Mouse (Mus musculus) ES-Bruce4 (cell line): ENCODE results near the gene Rin1. TPM values are rescaled to one million over a fixed set of nuclear protein-coding genes. Genes with fewer than 3 reads are reported as not detected.
"Not testable (repeated sequence)": the region's sequence is repeated elsewhere in the genome, so short reads cannot be mapped to it uniquely, and the experiment has no call there.

Experiments
- H3K27ac ChIP-seq: 2 replicates; pipeline ENCODE4 v1.5.1; 2012; ENCODE audit warnings: low read length, inconsistent platforms; ENCODE audit not compliant: insufficient read depth
- H3K27me3 ChIP-seq: 2 replicates; pipeline ENCODE4 v1.6.1; 2012; ENCODE audit warnings: mild to moderate bottlenecking, low read length, inconsistent platforms; ENCODE audit not compliant: control insufficient read depth, poor library complexity, insufficient read depth, severe bottlenecking
- H3K36me3 ChIP-seq: 2 replicates; pipeline ENCODE4 v1.6.1; 2012; ENCODE audit warnings: inconsistent platforms, mild to moderate bottlenecking, low read length, moderate library complexity; ENCODE audit not compliant: control insufficient read depth, poor library complexity, insufficient read depth, severe bottlenecking
- H3K4me1 ChIP-seq: one replicate; pipeline ENCODE4 v1.8.1; 2011; ENCODE audit warnings: low read length; ENCODE audit not compliant: control insufficient read depth, insufficient read depth
- H3K4me3 ChIP-seq: 2 replicates; pipeline ENCODE4 v1.5.1; 2011; ENCODE audit warnings: low read depth, mild to moderate bottlenecking, low read length
- H3K9ac ChIP-seq: 2 replicates; pipeline ENCODE4 v1.6.1; 2012; ENCODE audit warnings: low read depth, mild to moderate bottlenecking, inconsistent platforms; ENCODE audit not compliant: poor library complexity, severe bottlenecking
- H3K9me3 ChIP-seq: replicated peaks from 2 replicates; pipeline ENCODE4 v1.6.1; 2012; ENCODE audit warnings: mild to moderate bottlenecking, low read length, inconsistent platforms; ENCODE audit not compliant: control insufficient read depth, poor library complexity, insufficient read depth, severe bottlenecking
- CTCF ChIP-seq: IDR thresholded peaks from one replicate; pipeline ENCODE4 v1.8.1; 2011; ENCODE audit warnings: low read depth, low read length
- EP300 ChIP-seq: IDR thresholded peaks from 2 replicates; pipeline ENCODE4 v1.6.1; 2011; ENCODE audit warnings: low read depth, low read length; ENCODE audit not compliant: insufficient read depth
- POLR2A ChIP-seq: IDR thresholded peaks from one replicate; pipeline ENCODE4 v1.8.1; 2011; ENCODE audit warnings: low read length; ENCODE audit not compliant: insufficient read depth
- polyA plus RNA-seq: library from polyadenylated mRNA; stranded (reverse); fragments of >200 nt; gene quantifications from 2 replicates; pipeline ENCODE4 v1.2.4, GENCODE M21; 2011; ENCODE audit warnings: low read depth; ENCODE audit not compliant: missing spikeins, insufficient read depth, insufficient read length

Rin1 gene
- polyA plus RNA-seq, 1 experiment = 19.2 TPM

DNA sequence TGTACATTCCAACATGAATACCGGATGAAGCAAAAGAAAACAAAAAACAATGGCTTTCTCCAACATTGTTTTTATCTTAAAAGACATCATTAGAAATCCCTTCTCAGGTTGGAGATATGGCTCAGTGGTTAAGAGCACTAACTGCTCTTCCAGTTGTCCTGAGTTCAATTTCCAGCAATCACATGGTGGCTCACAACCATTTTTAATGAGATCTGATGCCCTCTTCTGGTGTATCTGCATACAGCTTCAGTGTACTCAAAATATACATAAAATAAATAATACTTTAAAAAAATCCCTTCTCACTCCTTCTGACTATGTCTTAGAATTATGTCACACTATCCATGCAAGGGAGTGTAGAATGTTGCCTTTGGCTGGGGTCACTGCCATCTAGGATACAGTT, 29.0 kb downstream of the Rin1 start:
- Histone ChIP-seq H3K36me3 (no peaks in the 10 kb centered on the region), H3K27ac (no peak overlapping the region), H3K9me3 (no peaks in the 10 kb centered on the region), H3K4me1 (no peaks in the 10 kb centered on the region), H3K4me3 (no peak overlapping the region), H3K27me3 (no peaks in the 10 kb centered on the region), H3K9ac (no peak overlapping the region)
- no peak for TF ChIP-seq CTCF
- no peak for TF ChIP-seq POLR2A
- no peak for TF ChIP-seq EP300

DNA sequence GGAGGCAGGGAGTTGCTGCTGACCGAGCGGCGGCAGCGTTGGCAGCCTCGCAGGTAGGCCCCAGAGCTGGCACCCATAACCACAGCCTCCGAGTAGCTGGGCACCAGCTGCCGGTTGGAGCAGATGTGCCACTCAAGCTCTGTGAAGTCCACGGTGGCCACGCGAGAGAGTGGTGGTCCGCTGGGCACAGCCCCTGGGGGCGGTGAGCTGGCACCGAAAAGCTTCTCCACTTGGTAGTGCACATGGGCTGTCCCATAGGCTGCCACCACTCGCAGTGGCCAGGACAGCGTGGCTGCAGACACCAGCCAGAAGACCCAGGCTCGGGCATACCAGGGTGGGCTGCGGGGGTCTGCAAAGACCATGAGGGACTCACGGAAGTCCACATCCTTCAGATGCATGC, 31.7 kb downstream of the Rin1 start:
- no peak for TF ChIP-seq EP300
- TF ChIP-seq CTCF = no peak
- no peak for TF ChIP-seq POLR2A
- Histone ChIP-seq H3K36me3 (no peaks in the 10 kb centered on the region), H3K4me3 (peak overlapping the region; percentile 33), H3K27ac (no peak overlapping the region), H3K9me3 (no peaks in the 10 kb centered on the region), H3K27me3 (no peaks in the 10 kb centered on the region), H3K4me1 (no peaks in the 10 kb centered on the region), H3K9ac (no peak overlapping the region)

DNA sequence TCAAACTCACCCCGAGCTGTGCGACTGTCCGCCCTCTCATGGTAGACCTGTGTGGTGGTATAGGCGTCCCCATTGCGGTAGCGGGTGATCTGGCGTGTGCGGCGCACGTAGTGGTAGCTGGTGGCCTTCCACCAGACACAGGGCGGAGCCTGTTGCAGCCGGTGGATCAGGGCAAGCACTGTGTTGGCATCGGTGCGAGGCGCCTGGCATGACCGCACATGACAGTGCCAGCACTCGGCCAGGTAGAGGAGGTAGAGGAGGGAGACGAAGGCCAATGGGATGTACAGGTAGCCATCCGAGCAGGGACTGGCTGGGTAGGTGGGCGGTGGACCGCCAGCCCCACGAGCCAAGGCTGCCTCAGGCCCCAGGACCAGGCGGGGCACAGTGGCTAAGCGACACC, 32.3 kb downstream of the Rin1 start:
- Histone ChIP-seq H3K27me3 (no peaks in the 10 kb centered on the region), H3K4me3 (peak overlapping the region; percentile 33), H3K9ac (no peak overlapping the region)

DNA sequence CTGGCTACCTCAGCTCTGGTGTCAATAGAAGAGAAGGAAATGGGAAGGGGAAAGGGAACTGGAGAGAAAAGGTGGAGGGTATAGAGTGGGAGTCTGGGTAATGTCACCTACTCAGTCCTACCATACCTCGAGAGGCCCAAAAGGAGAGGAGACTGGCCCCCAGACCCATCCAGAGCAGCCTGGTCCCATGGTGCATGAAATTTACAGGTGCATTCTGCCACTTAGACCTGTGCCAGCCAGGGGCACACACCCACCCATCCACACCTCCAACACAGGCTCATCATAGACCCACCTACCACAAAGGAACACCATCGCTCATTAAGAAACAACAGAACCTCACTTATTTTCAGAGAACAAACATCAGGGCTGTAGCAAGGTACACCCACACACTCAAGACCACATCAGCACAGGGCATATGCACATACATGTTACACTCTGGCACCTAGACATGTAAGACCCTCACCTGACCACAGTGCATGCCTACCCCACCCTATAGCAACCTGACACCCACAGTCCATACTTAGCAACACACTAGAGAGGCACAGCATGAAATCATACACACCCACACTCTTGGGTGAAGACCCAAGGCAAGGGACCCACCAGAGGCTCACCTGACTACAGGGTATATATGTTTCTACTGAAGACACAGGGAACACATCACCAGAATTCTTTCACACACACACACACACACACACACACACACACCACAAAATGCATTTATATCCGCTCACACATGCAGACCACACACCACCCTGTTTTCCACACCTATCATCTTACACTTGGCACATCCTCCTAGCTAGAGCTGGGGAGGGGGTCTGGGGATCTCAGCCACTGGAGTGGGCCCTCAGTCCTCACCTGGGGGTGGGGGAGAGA, 33.9 kb downstream of the Rin1 start:
- H3K4me3 ChIP-seq = peak overlapping the region; percentile 68
- H3K4me1 ChIP-seq = no peaks in the 10 kb centered on the region
- no peaks in the 10 kb centered on the region for H3K9me3 ChIP-seq
- TF ChIP-seq CTCF (no peak), EP300 (no peak), POLR2A (no peak)
- H3K27ac ChIP-seq = no peak overlapping the region
- no peaks in the 10 kb centered on the region for H3K27me3 ChIP-seq
- no peak overlapping the region for H3K9ac ChIP-seq
- H3K36me3 ChIP-seq = no peaks in the 10 kb centered on the region

More for the DNA sequence above, 32.3 kb downstream of the Rin1 start:
- Histone ChIP-seq H3K4me1 (no peaks in the 10 kb centered on the region), H3K36me3 (no peaks in the 10 kb centered on the region), H3K27ac (no peak overlapping the region), H3K9me3 (no peaks in the 10 kb centered on the region)
- TF ChIP-seq EP300 = no peak
- TF ChIP-seq CTCF = no peak
- no peak for TF ChIP-seq POLR2A

DNA sequence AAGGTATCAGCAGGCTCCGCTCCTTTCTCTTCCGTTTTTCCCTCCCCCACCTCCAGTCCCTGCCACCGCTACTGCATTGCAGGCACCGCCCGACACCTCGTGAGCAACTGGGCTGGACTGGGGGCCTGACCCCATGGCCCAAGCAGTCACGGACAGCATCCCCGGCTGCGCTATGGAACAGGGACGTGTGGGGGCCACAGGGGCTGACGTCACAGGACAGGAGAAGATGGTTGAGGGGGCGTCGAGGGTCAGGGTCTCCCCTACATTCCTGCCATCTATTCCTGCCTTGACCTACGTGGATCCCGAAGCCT, 34.5 kb downstream of the Rin1 start:
- H3K4me1 ChIP-seq = no peaks in the 10 kb centered on the region
- no peaks in the 10 kb centered on the region for H3K36me3 ChIP-seq
- TF ChIP-seq CTCF (no peak), POLR2A (no peak), EP300 (no peak)
- no peaks in the 10 kb centered on the region for H3K27me3 ChIP-seq
- no peaks in the 10 kb centered on the region for H3K9me3 ChIP-seq
- H3K9ac ChIP-seq = peak overlapping the region; percentile 58
- H3K4me3 ChIP-seq = peak overlapping the region; percentile 68
- no peak overlapping the region for H3K27ac ChIP-seq

DNA sequence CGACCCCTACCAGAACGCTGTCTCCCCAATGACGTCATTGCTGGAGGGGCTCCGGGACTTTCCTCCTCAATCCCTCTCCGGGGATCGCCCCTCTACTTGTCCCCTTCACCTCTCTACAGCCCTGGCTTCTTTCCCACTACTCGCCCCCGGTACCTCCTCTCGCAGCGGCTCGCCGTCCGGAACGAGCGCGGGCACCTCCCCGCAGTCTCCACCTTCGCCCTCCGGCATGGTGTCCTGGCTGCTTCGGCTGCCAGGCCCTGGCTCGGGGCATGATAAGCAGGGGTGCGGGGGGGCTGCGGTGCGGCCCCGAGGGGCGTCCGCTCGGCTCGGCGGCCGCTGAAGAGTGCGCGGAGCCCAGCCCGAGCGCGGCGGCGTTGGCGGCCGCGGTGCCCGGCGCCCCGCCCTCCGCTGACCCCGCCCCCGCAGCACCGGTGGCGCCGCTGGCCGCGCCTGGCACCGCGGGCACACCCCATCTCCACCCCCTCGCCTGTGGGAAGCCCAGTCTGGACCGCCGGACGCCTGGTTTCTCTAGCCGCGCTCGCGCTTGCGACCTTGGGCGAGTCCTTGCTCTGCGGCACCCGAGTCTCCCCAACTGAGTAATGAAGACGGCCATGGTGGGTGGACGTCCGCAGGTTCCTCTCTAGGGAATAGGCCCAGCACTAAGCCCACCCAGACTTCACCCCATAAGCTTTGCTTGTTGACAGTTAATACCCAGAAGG, 35.0 kb downstream of the Rin1 start, which contains the start of gene Tmem151a:
Tmem151a (minus strand) TSS at position 387 of the 719 bp plus-strand sequence.
- no peaks in the 10 kb centered on the region for H3K27me3 ChIP-seq
- no peaks in the 10 kb centered on the region for H3K9me3 ChIP-seq
- no peak within 1 kb of the TSS for H3K27ac ChIP-seq

DNA sequence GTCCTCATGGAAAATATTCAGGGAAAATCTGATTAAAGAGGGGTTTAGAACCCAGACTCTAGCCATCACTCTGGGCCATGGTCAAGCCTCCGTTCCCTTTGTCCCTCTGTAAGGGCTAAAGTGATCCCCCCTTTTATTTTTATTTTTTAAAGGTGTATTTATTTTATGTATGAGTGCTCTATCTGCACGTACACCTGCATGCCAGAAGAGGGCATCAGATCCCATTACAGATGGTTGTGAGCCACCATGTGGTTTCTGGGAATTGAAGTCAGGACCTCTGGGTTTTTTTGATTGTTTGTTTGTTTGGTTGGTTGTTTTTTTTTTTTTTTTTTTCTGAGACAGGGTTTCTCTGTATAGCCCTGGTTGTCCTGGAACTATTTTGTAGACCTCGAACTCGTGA, 36.3 kb downstream of the Rin1 start:
- not testable (repeated sequence) for H3K4me3 ChIP-seq, H3K36me3 ChIP-seq, H3K9ac ChIP-seq, H3K4me1 ChIP-seq, H3K27me3 ChIP-seq, H3K27ac ChIP-seq, H3K9me3 ChIP-seq

More for the DNA sequence above, 35.0 kb downstream of the Rin1 start, which contains the start of gene Tmem151a:
- no peaks in the 10 kb centered on the region for H3K4me1 ChIP-seq
- H3K36me3 ChIP-seq = no peaks in the 10 kb centered on the region
- H3K4me3 ChIP-seq = peak within 1 kb of the TSS; percentile 73
- peak within 1 kb of the TSS; percentile 58 for H3K9ac ChIP-seq
- no peak for TF ChIP-seq POLR2A
